Mouse (Mus musculus) stomach, postnatal 0 days (tissue): Measurements from ENCODE around the gene Ctnnd2.

Experiments used
- CTCF ChIP-seq: IDR thresholded peaks from 2 replicates; pipeline ENCODE4 v1.5.1; 2016; ENCODE audit warnings: antibody characterized with exemption, low read depth, mild to moderate bottlenecking, moderate library complexity
- EP300 ChIP-seq: optimal IDR thresholded peaks from 2 replicates; pipeline ENCODE3; 2016; ENCODE audit warnings: antibody characterized with exemption

DNA sequence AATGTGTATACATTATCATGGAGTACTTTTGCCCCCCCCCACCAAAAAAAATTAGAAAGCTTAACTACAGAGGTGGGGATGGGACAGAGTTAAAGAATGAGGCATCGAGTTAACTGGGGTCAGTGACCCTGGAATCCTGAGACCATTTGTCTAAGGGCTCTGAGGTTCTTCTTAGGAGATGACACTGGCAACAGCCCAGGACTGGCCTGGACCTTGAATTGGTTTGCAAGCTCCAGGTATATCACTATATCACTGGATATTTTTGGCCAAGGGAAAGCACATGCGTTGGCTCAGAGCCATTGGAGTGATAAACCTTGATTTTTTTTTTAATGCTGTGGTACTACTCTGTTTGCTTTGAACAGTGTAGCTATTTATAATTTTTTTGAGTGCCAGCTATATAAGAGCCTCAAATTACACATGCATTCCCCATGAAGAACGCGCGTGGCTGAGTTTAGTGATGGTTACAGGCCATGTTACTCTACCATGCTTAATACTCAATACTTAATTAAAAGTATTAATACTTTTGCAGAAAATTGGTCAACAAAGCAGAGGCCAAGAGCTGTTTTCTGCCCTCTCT lies 291.2 kb downstream of the Ctnnd2 start:
- TF ChIP-seq CTCF (no peak), EP300 (no peak)
